Mouse (Mus musculus): ENCODE results near the gene Ntng1. TPM values are rescaled to one million over a fixed set of nuclear protein-coding genes. Genes with fewer than 3 reads are reported as not detected.

Ntng1 gene
- polyA plus RNA-seq, 1 experiment from 2014 or later, result 2.2 TPM

DNA sequence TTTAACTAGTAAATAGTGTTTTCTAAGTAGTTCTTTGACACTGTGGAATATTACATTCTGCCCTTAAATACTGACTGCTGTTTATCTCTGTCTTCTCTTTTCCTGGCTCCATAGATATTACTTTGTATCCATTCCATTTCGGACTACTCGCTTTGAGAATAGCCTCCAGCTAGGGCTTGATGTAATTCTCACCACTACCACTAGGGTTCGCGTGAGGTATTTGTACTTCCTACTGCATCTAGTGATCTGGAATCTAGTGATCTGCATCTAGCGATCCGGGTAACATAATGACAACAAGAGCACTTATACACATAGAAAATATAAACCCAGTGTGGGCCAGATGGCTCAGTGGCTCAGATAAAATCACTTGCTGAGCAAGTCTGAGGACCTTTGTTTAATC is 14.2 kb downstream of the Ntng1 start:
- Histone ChIP-seq H3K9me3 (no peaks in the 10 kb centered on the region), H3K27ac (no peak overlapping the region), H3K27me3 (replicated peaks) (no peaks in the 10 kb centered on the region), H3K4me1 (replicated peaks) (no peaks in the 10 kb centered on the region), H3K4me2 (replicated peaks) (no peak overlapping the region), H3K4me3 (replicated peaks) (no peak overlapping the region), H3K36me3 (no peaks in the 10 kb centered on the region), H3K9ac (no peak overlapping the region)
- no peak for ATAC-seq
- 65% methylated on average over 6 of the region's 6 CpGs for WGBS

GRCm38 (mm10) chr3:110105982-110106381 is 37.8 kb downstream of the Ntng1 start:
- Histone ChIP-seq H3K9ac (no peak overlapping the region), H3K27me3 (replicated peaks) (no peaks in the 10 kb centered on the region), H3K27ac (no peak overlapping the region), H3K4me3 (replicated peaks) (no peak overlapping the region), H3K36me3 (no peaks in the 10 kb centered on the region), H3K4me1 (replicated peaks) (no peaks in the 10 kb centered on the region), H3K9me3 (no peaks in the 10 kb centered on the region), H3K4me2 (replicated peaks) (no peak overlapping the region)
- WGBS, result 36% methylated on average over 2 of the region's 2 CpGs
- ATAC-seq, result no peak

DNA sequence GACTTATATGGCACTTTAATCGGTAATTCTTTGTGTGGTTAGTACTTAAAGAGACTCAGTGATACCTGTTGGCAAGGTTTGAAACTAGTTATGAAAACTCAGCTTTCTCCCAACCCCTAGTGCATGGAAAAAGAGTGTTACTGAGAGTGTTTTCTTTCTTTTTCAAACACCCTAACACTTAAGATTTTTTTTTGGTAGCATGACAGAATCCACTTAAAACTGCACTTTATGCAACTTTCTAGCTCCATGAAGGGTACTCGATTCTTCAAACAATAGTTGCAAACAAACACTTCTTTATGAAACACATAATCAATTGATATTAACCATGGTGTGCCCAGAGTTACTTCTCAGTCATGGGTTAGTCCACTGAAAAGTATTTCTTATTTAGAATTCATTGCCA is 49.4 kb downstream of the Ntng1 start:
- no peak overlapping the region for H3K9ac ChIP-seq
- H3K4me3 ChIP-seq (replicated peaks), result no peak overlapping the region
- H3K4me2 ChIP-seq (replicated peaks), result no peak overlapping the region
- WGBS, result 82% methylated on average over 2 of the region's 2 CpGs
- no peaks in the 10 kb centered on the region for H3K27me3 ChIP-seq (replicated peaks)
- H3K36me3 ChIP-seq, result no peaks in the 10 kb centered on the region
- H3K4me1 ChIP-seq (replicated peaks), result no peaks in the 10 kb centered on the region
- no peaks in the 10 kb centered on the region for H3K9me3 ChIP-seq
- no peak for ATAC-seq
- H3K27ac ChIP-seq, result no peak overlapping the region

DNA sequence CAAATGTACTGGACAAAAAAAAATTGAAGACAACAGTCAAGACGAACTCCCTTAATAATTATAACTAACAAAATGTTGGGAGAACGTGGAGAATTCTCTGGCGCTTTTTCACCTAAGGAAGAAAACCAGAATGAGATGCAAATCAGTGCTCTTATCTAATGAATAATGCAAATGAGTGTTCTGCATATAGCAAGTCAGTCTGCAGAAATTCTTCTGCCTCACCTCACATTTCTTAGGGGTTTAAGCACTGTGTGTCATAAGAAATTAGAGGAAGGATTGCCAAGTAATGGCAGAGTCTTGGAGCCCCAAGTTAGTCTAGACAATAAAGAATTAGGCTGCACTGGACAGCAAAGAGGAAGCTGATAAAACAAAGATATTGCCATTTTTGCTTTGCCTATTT is 49.8 kb downstream of the Ntng1 start:
- WGBS, result 81% methylated on average over 3 of the region's 3 CpGs
- H3K9ac ChIP-seq, result no peak overlapping the region
- no peaks in the 10 kb centered on the region for H3K36me3 ChIP-seq
- no peaks in the 10 kb centered on the region for H3K27me3 ChIP-seq (replicated peaks)
- no peak overlapping the region for H3K4me2 ChIP-seq (replicated peaks)
- H3K4me3 ChIP-seq (replicated peaks), result no peak overlapping the region
- no peak for ATAC-seq
- no peaks in the 10 kb centered on the region for H3K9me3 ChIP-seq
- no peak overlapping the region for H3K27ac ChIP-seq
- H3K4me1 ChIP-seq (replicated peaks), result no peaks in the 10 kb centered on the region

GRCm38 (mm10) chr3:110092521-110092920 is 51.3 kb downstream of the Ntng1 start:
- Histone ChIP-seq H3K4me3 (replicated peaks) (no peak overlapping the region), H3K9ac (no peak overlapping the region), H3K36me3 (no peaks in the 10 kb centered on the region), H3K9me3 (no peaks in the 10 kb centered on the region), H3K4me1 (replicated peaks) (no peaks in the 10 kb centered on the region), H3K27me3 (replicated peaks) (no peaks in the 10 kb centered on the region), H3K27ac (no peak overlapping the region), H3K4me2 (replicated peaks) (no peak overlapping the region)
- 86% methylated on average over 3 of the region's 3 CpGs for WGBS
- ATAC-seq, result no peak

DNA sequence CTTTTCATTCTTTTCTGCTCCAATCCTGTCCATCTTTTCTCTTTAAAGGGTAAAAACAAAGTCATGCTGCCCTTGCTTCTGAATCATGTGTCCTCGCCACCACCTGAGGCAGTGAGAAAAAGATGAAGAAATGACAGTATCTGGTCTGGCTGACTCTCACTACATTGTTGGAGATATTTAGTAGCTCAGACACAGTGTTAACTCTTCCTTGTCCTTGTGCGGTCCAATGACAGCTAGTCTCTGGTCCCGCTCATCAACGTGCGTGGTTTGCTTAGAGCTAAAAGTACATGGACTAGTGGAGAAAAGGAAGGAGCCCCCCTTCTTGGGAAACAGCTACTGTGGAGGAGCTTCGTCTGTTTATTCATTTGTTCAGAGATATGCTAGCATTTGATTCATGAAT is 56.6 kb downstream of the Ntng1 start:
- 78% methylated on average over 6 of the region's 6 CpGs for WGBS

GRCm38 (mm10) chr3:110085336-110085735 is 58.5 kb downstream of the Ntng1 start:
- Histone ChIP-seq H3K27ac (no peak overlapping the region), H3K4me2 (replicated peaks) (no peak overlapping the region), H3K9me3 (no peaks in the 10 kb centered on the region), H3K9ac (no peak overlapping the region), H3K4me1 (replicated peaks) (no peaks in the 10 kb centered on the region), H3K36me3 (no peaks in the 10 kb centered on the region), H3K4me3 (replicated peaks) (no peak overlapping the region), H3K27me3 (replicated peaks) (no peaks in the 10 kb centered on the region)
- no peak for ATAC-seq
- 75% methylated on average over 2 of the region's 2 CpGs for WGBS

More for the DNA sequence above, 56.6 kb downstream of the Ntng1 start:
- no peaks in the 10 kb centered on the region for H3K4me1 ChIP-seq (replicated peaks)
- H3K4me2 ChIP-seq (replicated peaks), result no peak overlapping the region
- no peaks in the 10 kb centered on the region for H3K27me3 ChIP-seq (replicated peaks)
- H3K9me3 ChIP-seq, result no peaks in the 10 kb centered on the region
- H3K4me3 ChIP-seq (replicated peaks), result no peak overlapping the region
- no peak overlapping the region for H3K9ac ChIP-seq
- H3K36me3 ChIP-seq, result no peaks in the 10 kb centered on the region
- no peak for ATAC-seq
- no peak overlapping the region for H3K27ac ChIP-seq

GRCm38 (mm10) chr3:110064709-110065256 is 79.0 kb downstream of the Ntng1 start:
- Histone ChIP-seq H3K27ac (no peak overlapping the region), H3K9me3 (no peaks in the 10 kb centered on the region), H3K4me1 (replicated peaks) (no peaks in the 10 kb centered on the region), H3K36me3 (no peaks in the 10 kb centered on the region), H3K4me3 (replicated peaks) (no peak overlapping the region), H3K27me3 (replicated peaks) (no peaks in the 10 kb centered on the region), H3K4me2 (replicated peaks) (no peak overlapping the region), H3K9ac (no peak overlapping the region)
- WGBS, result 90% methylated on average over 6 of the region's 6 CpGs
- no peak for ATAC-seq

DNA sequence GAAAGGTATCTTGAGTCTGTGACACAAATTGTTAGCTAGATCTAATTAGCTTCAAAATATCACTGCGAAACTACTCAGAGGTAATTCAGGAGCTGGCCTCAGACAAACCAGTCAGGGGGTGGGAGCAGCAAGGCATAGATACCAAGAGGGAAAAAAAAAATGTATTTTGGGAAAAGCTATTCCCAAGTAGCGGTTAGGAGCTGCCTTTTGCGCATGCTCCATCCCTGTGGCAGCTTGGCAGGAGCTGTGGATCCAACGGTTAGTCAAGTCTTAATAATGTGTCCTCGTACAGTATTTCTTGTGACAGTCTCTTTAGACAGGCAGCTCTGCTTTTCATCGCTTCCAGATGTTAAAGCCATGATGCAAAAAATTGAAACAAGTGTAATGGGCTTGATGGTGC is 87.9 kb downstream of the Ntng1 start:
- Histone ChIP-seq H3K9ac (no peak overlapping the region), H3K36me3 (no peaks in the 10 kb centered on the region), H3K27ac (no peak overlapping the region), H3K9me3 (no peaks in the 10 kb centered on the region), H3K4me1 (replicated peaks) (no peaks in the 10 kb centered on the region), H3K4me3 (replicated peaks) (no peak overlapping the region), H3K4me2 (replicated peaks) (no peak overlapping the region), H3K27me3 (replicated peaks) (no peaks in the 10 kb centered on the region)
- 91% methylated on average over 6 of the region's 6 CpGs for WGBS
- no peak for ATAC-seq

GRCm38 (mm10) chr3:110055433-110055832 is 88.4 kb downstream of the Ntng1 start:
- ATAC-seq, result no peak
- Histone ChIP-seq H3K27me3 (replicated peaks) (no peaks in the 10 kb centered on the region), H3K4me2 (replicated peaks) (no peak overlapping the region), H3K4me3 (replicated peaks) (no peak overlapping the region), H3K4me1 (replicated peaks) (no peaks in the 10 kb centered on the region), H3K9me3 (no peaks in the 10 kb centered on the region), H3K9ac (no peak overlapping the region), H3K27ac (no peak overlapping the region), H3K36me3 (no peaks in the 10 kb centered on the region)
- 91% methylated on average over 6 of the region's 6 CpGs for WGBS

- no peaks in the 10 kb centered on the region for H3K9me3 ChIP-seq
- ATAC-seq, result no peak
- no peak overlapping the region for H3K27ac ChIP-seq
- H3K36me3 ChIP-seq, result no peaks in the 10 kb centered on the region
- no peaks in the 10 kb centered on the region for H3K27me3 ChIP-seq (replicated peaks)
- no peak overlapping the region for H3K4me2 ChIP-seq (replicated peaks)
- no peaks in the 10 kb centered on the region for H3K4me1 ChIP-seq (replicated peaks)
- H3K9ac ChIP-seq, result no peak overlapping the region
- WGBS, result 88% methylated on average over 2 of the region's 2 CpGs
- H3K4me3 ChIP-seq (replicated peaks), result no peak overlapping the region
Observed at GRCm38 (mm10) chr3:110054125-110054524, 89.7 kb downstream of the Ntng1 start.

DNA sequence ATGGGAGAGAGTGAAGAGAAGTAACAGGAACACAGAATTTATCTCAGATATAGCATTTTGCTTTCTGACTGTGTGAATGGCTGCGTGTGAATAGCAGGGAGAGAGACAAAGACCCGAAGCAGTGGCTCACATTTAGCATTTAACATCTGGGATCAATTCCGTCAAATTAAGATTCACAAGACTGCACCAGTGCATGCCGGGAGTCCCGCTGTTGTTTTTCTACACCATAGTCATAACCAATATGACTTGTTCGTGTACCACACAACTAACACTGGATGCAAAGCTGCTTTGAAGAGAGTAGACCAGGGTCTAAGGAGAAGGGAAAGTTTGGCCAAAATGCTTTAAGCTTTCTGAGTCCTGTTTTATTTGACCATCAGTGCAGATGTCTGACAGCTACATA is 95.7 kb downstream of the Ntng1 start:
- Histone ChIP-seq H3K9me3 (no peaks in the 10 kb centered on the region), H3K4me3 (replicated peaks) (no peak overlapping the region), H3K36me3 (no peaks in the 10 kb centered on the region), H3K4me2 (replicated peaks) (no peak overlapping the region), H3K27me3 (replicated peaks) (no peaks in the 10 kb centered on the region), H3K9ac (no peak overlapping the region), H3K4me1 (replicated peaks) (no peaks in the 10 kb centered on the region), H3K27ac (no peak overlapping the region)
- no peak for ATAC-seq
- 86% methylated on average over 6 of the region's 6 CpGs for WGBS

- H3K4me2 ChIP-seq (replicated peaks), result no peak overlapping the region
- no peaks in the 10 kb centered on the region for H3K36me3 ChIP-seq
- WGBS, result 89% methylated on average over 2 of the region's 2 CpGs
- no peaks in the 10 kb centered on the region for H3K27me3 ChIP-seq (replicated peaks)
- no peak overlapping the region for H3K4me3 ChIP-seq (replicated peaks)
- ATAC-seq, result peak; percentile 86
- no peak overlapping the region for H3K9ac ChIP-seq
- no peak overlapping the region for H3K27ac ChIP-seq
- H3K9me3 ChIP-seq, result no peaks in the 10 kb centered on the region
- no peaks in the 10 kb centered on the region for H3K4me1 ChIP-seq (replicated peaks)
Observed at GRCm38 (mm10) chr3:110046750-110047149, 97.1 kb downstream of the Ntng1 start.

Measured in intestine, embryonic 15.5 days (tissue).